Mouse (Mus musculus) C2C12 (cell line): ENCODE measurements around the gene Usp33.

Experiments
- CTCF ChIP-seq: IDR thresholded peaks from one replicate; pipeline ENCODE4 v1.5.1; 2011; ENCODE audit not compliant: control insufficient read depth, insufficient read depth, insufficient read length
- MAX ChIP-seq: IDR thresholded peaks from one replicate; pipeline ENCODE4 v1.6.1; 2011; ENCODE audit warnings: mild to moderate bottlenecking, control low read depth

GRCm38 (mm10) chr3:152321765-152322547 is 24.3 kb upstream of the Usp33 start:
- TF ChIP-seq MAX (no peak), CTCF (no peak)
